Mouse (Mus musculus): ENCODE measurements around the gene Ctsa. TPM values are rescaled to one million over a fixed set of nuclear protein-coding genes. Genes with fewer than 3 reads are reported as not detected.

Gene Ctsa
- 10 to 100 TPM; 89.5 to 96.2 TPM for total RNA-seq (2021)
- long read RNA-seq, experiment 1, transcript Ctsa-202 (15 exons, 2,534 nt) = major isoform, 19 of 168 reads
- long read RNA-seq, experiment 1, partial matches to known transcripts = 135 of 168 reads
- long read RNA-seq, experiment 1, other reads (novel, unspliced or antisense) = 14 of 168 reads
- long read RNA-seq, experiment 2, partial matches to known transcripts = 98 of 118 reads
- long read RNA-seq, experiment 2, other reads (novel, unspliced or antisense) = 18 of 118 reads

GRCm38 (mm10) chr2:164832748-164833301, at the start of gene Ctsa:
Gene Ctsa (plus strand): TSS chr2:164832873.
- TF ChIP-seq CTCF (IDR thresholded peaks at IDR 0.05) = peak; percentile 59

GRCm38 (mm10) chr2:164783926-164784581, 48.6 kb upstream of the Ctsa start:
- intact Hi-C loops (cut with DNase I) = no loop called here
- DNase-seq (ENCODE audit: extremely low spot score in 1 of 2, low spot score in 2 of 2) = no peak
- H3K4me3 ChIP-seq = no peak overlapping the region
- peak; percentile 39 for TF ChIP-seq CTCF (IDR thresholded peaks at IDR 0.05)
- no peak overlapping the region for H3K27ac ChIP-seq

More at GRCm38 (mm10) chr2:164832748-164833301, at the start of gene Ctsa:
- DNase-seq (ENCODE audit: extremely low spot score in 1 of 2, low spot score in 2 of 2) = peak; percentile 76 to 78
- Histone ChIP-seq H3K27ac (peak within 1 kb of the TSS; percentile 94), H3K4me3 (peak within 1 kb of the TSS; percentile 90)
- intact Hi-C loops (cut with DNase I) = loop anchor here (1.0 to 2.0 kb wide), 2 partner anchors 46 to 78 kb away; partner anchors contain the start of genes Pcif1 and Zfp335

- no peak for TF ChIP-seq CTCF (IDR thresholded peaks at IDR 0.05)
- Histone ChIP-seq H3K27ac (peak overlapping the region; percentile 96), H3K4me3 (peak overlapping the region; percentile 89)
- intact Hi-C loops (cut with DNase I) = loop anchor here (5.0 kb wide), 1 partner anchor 108 kb away; no protein-coding TSS in a partner anchor
- DNase-seq (ENCODE audit: extremely low spot score in 1 of 2, low spot score in 2 of 2) = no peak
Measured at GRCm38 (mm10) chr2:164784869-164785420, 47.7 kb upstream of the Ctsa start.

GRCm38 (mm10) chr2:164785481-164786387, 46.9 kb upstream of the Ctsa start, which contains the start of gene Snx21:
Gene Snx21 (plus strand): TSS chr2:164785823.
- TF ChIP-seq CTCF (IDR thresholded peaks at IDR 0.05) = peak; percentile 48
- peak; percentile 87 for DNase-seq (ENCODE audit: extremely low spot score in 1 of 2, low spot score in 2 of 2)

GRCm38 (mm10) chr2:164786388-164786885, 46.2 kb upstream of the Ctsa start:
- peak overlapping the region; percentile 96 for H3K27ac ChIP-seq
- intact Hi-C loops (cut with DNase I) = loop anchor here (5.0 kb wide), 1 partner anchor 109 kb away; no protein-coding TSS in a partner anchor
- no peak for DNase-seq (ENCODE audit: extremely low spot score in 1 of 2, low spot score in 2 of 2)
- peak overlapping the region; percentile 89 for H3K4me3 ChIP-seq
- TF ChIP-seq CTCF (IDR thresholded peaks at IDR 0.05) = no peak

More at GRCm38 (mm10) chr2:164785481-164786387, 46.9 kb upstream of the Ctsa start, which contains the start of gene Snx21:
- H3K27ac ChIP-seq = peak within 1 kb of the TSS; percentile 96
- H3K4me3 ChIP-seq = peak within 1 kb of the TSS; percentile 89
- intact Hi-C loops (cut with DNase I) = loop anchor here (5.0 kb wide), 1 partner anchor 108 kb away; no protein-coding TSS in a partner anchor

GRCm38 (mm10) chr2:164787032-164787431, 45.6 kb upstream of the Ctsa start:
- peak overlapping the region; percentile 96 for H3K27ac ChIP-seq
- TF ChIP-seq CTCF (IDR thresholded peaks at IDR 0.05) = no peak
- peak overlapping the region; percentile 89 for H3K4me3 ChIP-seq
- intact Hi-C loops (cut with DNase I) = loop anchor here (5.0 kb wide), 1 partner anchor 110 kb away; no protein-coding TSS in a partner anchor
- no peak for DNase-seq (ENCODE audit: extremely low spot score in 1 of 2, low spot score in 2 of 2)

- Histone ChIP-seq H3K27ac (no peak overlapping the region), H3K4me3 (peak overlapping the region; percentile 89)
- no peak for DNase-seq (ENCODE audit: extremely low spot score in 1 of 2, low spot score in 2 of 2)
- intact Hi-C loops (cut with DNase I) = loop anchor here (5.0 kb wide), 1 partner anchor 110 kb away; no protein-coding TSS in a partner anchor
- no peak for TF ChIP-seq CTCF (IDR thresholded peaks at IDR 0.05)
Measured at GRCm38 (mm10) chr2:164787779-164788178, 44.9 kb upstream of the Ctsa start.

- no peak for TF ChIP-seq CTCF (IDR thresholded peaks at IDR 0.05)
- DNase-seq (ENCODE audit: extremely low spot score in 1 of 2, low spot score in 2 of 2) = no peak
- Histone ChIP-seq H3K27ac (0 out of 2 replicates have a peak overlapping the region, but pooled peaks have one; percentile 13), H3K4me3 (peak overlapping the region; percentile 89; the same call in 1 of the 2 replicates)
- intact Hi-C loops (cut with DNase I) = loop anchor here (5.0 kb wide), 1 partner anchor 111 kb away; no protein-coding TSS in a partner anchor
Measured at GRCm38 (mm10) chr2:164788411-164788810, 44.3 kb upstream of the Ctsa start.

GRCm38 (mm10) chr2:164790451-164790850, 42.2 kb upstream of the Ctsa start:
- Histone ChIP-seq H3K27ac (no peak overlapping the region), H3K4me3 (no peak overlapping the region)
- no peak for DNase-seq (ENCODE audit: extremely low spot score in 1 of 2, low spot score in 2 of 2)
- no peak for TF ChIP-seq CTCF (IDR thresholded peaks at IDR 0.05)
- intact Hi-C loops (cut with DNase I) = no loop called here

GRCm38 (mm10) chr2:164791841-164792261, 40.8 kb upstream of the Ctsa start:
- intact Hi-C loops (cut with DNase I) = no loop called here

More at GRCm38 (mm10) chr2:164791841-164792261, 40.8 kb upstream of the Ctsa start:
- DNase-seq (ENCODE audit: extremely low spot score in 1 of 2, low spot score in 2 of 2) = no peak
- TF ChIP-seq CTCF (IDR thresholded peaks at IDR 0.05) = no peak
- no peak overlapping the region for H3K4me3 ChIP-seq
- H3K27ac ChIP-seq = no peak overlapping the region

All from left cerebral cortex, adult 2 months (tissue).